Mouse (Mus musculus) heart, embryonic 16.5 days (tissue): ENCODE data around the gene Jag1. TPM values are rescaled to one million over a fixed set of nuclear protein-coding genes. Genes with fewer than 3 reads are reported as not detected.

ENCODE experiments used
- ATAC-seq: fragments of 200-750 bp; cut with Nextera tagmentation; replicated peaks from 2 replicates; pipeline ENCODE4 v1.8.0; 2017; ENCODE audit warnings: moderate number of reproducible peaks; ENCODE audit not compliant: insufficient read depth, low FRiP score; ENCODE audit errors: extremely low read depth
- H3K27ac ChIP-seq: fragments of 300-500 bp; sonication (generic); 2 replicates; pipeline ENCODE4 v1.5.1; 2014; ENCODE audit warnings: mild to moderate bottlenecking, low read length, control low read depth, moderate library complexity
- H3K27me3 ChIP-seq: fragments of 300-500 bp; sonication (generic); 2 replicates; pipeline ENCODE4 v1.6.1; 2014; ENCODE audit warnings: low read length, mixed read lengths; ENCODE audit not compliant: control insufficient read depth, insufficient read depth
- H3K36me3 ChIP-seq: fragments of 300-500 bp; sonication (generic); 2 replicates; pipeline ENCODE4 v1.6.1; 2014; ENCODE audit not compliant: control insufficient read depth, insufficient read depth
- H3K4me1 ChIP-seq: fragments of 300-500 bp; sonication (generic); 2 replicates; pipeline ENCODE4 v1.6.1; 2014; ENCODE audit warnings: low read length, mixed read lengths; ENCODE audit not compliant: control insufficient read depth, insufficient read depth
- H3K4me2 ChIP-seq: fragments of 300-500 bp; sonication (generic); 2 replicates; pipeline ENCODE4 v1.6.1; 2014; ENCODE audit warnings: low read depth, mild to moderate bottlenecking, control low read depth, low read length
- H3K4me3 ChIP-seq: fragments of 300-500 bp; sonication (generic); 2 replicates; pipeline ENCODE4 v1.5.1; 2014; ENCODE audit warnings: mild to moderate bottlenecking, control low read depth, low read length
- H3K9ac ChIP-seq: fragments of 300-500 bp; sonication (generic); 2 replicates; pipeline ENCODE4 v1.6.1; 2014; ENCODE audit warnings: low read length, control low read depth
- H3K9me3 ChIP-seq: fragments of 300-500 bp; sonication (generic); replicated peaks from 2 replicates; pipeline ENCODE4 v1.6.1; 2016; ENCODE audit warnings: low read length; ENCODE audit not compliant: control insufficient read depth
- WGBS: fragments of 180-500 bp; shearing (Covaris S2); extraction: QIAGEN DNeasy Blood & Tissue Kit; methylation state at CpG from one replicate; pipeline ENCODE4 v1.1.7; 2014; 5-methylcytosine and 5-hydroxymethylcytosine counted together
- polyA plus RNA-seq: library from polyadenylated mRNA; unstranded; fragments of >200 nt; fragmentation: Nextera tagmentation; extraction: Ambion mirVana; gene quantifications from 2 replicates; pipeline ENCODE4 v1.2.1, GENCODE M21; 2015

The Jag1 gene
- polyA plus RNA-seq, 1 experiment from 2014 or later, result 9.9 TPM

GRCm38 (mm10) chr2:137044122-137044521 is 72.3 kb downstream of the Jag1 start:
- Histone ChIP-seq H3K9me3 (no peaks in the 10 kb centered on the region), H3K4me2 (no peak overlapping the region), H3K27ac (no peak overlapping the region), H3K9ac (no peak overlapping the region), H3K4me1 (no peaks in the 10 kb centered on the region), H3K27me3 (no peaks in the 10 kb centered on the region), H3K36me3 (no peaks in the 10 kb centered on the region; the same call in 1 of the 2 replicates), H3K4me3 (no peak overlapping the region)
- WGBS, result 80% methylated on average over 2 of the region's 2 CpGs
- ATAC-seq, result no peak

Other genes starting within 250 kb of the Jag1 start
- 46.3 and 51.4 TPM in 2 replicates for gene AL731706.2, start 231.0 kb downstream of the Jag1 start, polyA plus RNA-seq
- gene Slx4ip, start 225.4 kb downstream of the Jag1 start, polyA plus RNA-seq, result 3.7 and 4.3 TPM in 2 replicates
- 39.1 and 39.5 TPM in 2 replicates for gene AL731706.1, start 225.3 kb downstream of the Jag1 start, polyA plus RNA-seq
- 22.7 and 24.1 TPM in 2 replicates for gene Mkks, start 225.3 kb downstream of the Jag1 start, polyA plus RNA-seq